Mouse (Mus musculus): ENCODE measurements at regions not wholly inside any gene's neighbourhood (a gene's known extent, or its start where the extent isn't known, plus 50 kb on each side); places are given as distances from the start of the nearest gene placed in this dataset.

GRCm38 (mm10) chr16:29891472-29891871, 172.7 kb upstream of the Hes1 start:
- TF ChIP-seq POLR2A (IDR thresholded peaks at IDR 0.05; ENCODE audit: low read depth, low read length) (no peak), EP300 (IDR thresholded peaks at IDR 0.05; ENCODE audit: low read length) (no peak), MAZ (IDR thresholded peaks at IDR 0.05; ENCODE audit: low read depth, low read length) (no peak), CTCF (conservative IDR thresholded peaks at IDR 0.05 in 1 of 2, IDR thresholded peaks at IDR 0.05 in 1 of 2; ENCODE audit: low read depth in 2 of 2, low read length in 2 of 2) (no peak), JUND (conservative IDR thresholded peaks at IDR 0.05; ENCODE audit: low read depth, low read length) (no peak), SIN3A (IDR thresholded peaks at IDR 0.05; ENCODE audit: low read length) (no peak), UBTF (IDR thresholded peaks at IDR 0.05; ENCODE audit: low read depth, low read length) (no peak), USF1 (IDR thresholded peaks at IDR 0.05; ENCODE audit: low read depth, low read length) (no peak), MAX (IDR thresholded peaks at IDR 0.05; ENCODE audit: low read length) (no peak), ZNF384 (IDR thresholded peaks at IDR 0.05; ENCODE audit: low read depth, low read length) (no peak), E2F4 (IDR thresholded peaks at IDR 0.05; ENCODE audit: insufficient replicate concordance, low read depth, low read length) (no peak), KAT2A (IDR thresholded peaks at IDR 0.05; ENCODE audit: insufficient replicate concordance, low read length) (no peak), USF2 (conservative IDR thresholded peaks at IDR 0.05; ENCODE audit: low read depth, low read length) (no peak)

All from CH12.LX (cell line).